Mouse (Mus musculus) urinary bladder, postnatal 25 days (tissue): ENCODE measurements around the gene Lsp1.

ENCODE experiments used
- DNase-seq: peaks from one replicate; pipeline ENCODE4 v3.0.0; 2022; ENCODE audit warnings: low spot score

Lsp1 gene

GRCm38 (mm10) chr7:142506501-142506900 is 45.9 kb downstream of the Lsp1 start:
- no peak for DNase-seq

DNA sequence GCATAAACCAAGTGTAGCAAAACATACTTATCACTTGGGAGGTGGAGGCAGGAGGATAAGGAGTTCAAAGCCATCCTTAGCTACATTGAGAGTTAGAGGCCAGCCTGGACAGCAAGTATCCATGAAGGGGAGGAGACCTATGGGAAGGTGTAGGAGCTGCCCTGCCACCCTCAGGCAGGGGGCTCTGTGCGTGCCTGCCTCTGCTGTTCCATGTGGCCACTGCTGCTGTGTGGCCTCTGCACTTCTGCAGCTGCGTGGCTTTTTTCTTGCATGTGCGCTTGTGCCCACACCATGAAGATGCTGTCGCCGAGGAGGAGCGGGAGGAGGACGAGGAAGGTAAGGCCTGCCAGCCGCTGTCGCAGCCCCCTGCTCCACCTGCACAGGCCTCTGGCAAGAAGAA is 46.8 kb downstream of the Lsp1 start:
- no peak for DNase-seq

GRCm38 (mm10) chr7:142509518-142509917 is 48.9 kb downstream of the Lsp1 start:
- DNase-seq, result no peak

GRCm38 (mm10) chr7:142510021-142510777 is 49.6 kb downstream of the Lsp1 start:
- DNase-seq, result no peak

DNA sequence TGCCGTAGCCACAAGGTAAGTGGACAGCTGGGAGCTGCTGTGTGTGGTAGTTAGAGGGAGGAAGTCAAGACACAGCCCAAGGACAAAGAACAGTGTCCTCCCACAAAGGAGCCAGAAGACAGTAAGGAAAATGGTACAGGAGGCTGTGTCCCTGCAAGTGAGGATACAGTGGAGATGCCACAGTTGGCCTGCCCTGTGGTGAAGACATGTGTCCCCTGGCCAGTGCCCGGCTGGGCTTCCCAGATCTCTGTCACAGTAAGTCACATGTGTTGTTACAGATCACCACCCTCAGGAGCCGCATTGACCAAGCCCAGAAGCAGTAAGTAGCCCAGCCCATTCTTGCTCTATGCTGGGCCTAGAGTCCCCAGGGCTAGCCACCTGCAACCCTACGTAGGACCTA is 53.4 kb downstream of the Lsp1 start:
- no peak for DNase-seq

DNA sequence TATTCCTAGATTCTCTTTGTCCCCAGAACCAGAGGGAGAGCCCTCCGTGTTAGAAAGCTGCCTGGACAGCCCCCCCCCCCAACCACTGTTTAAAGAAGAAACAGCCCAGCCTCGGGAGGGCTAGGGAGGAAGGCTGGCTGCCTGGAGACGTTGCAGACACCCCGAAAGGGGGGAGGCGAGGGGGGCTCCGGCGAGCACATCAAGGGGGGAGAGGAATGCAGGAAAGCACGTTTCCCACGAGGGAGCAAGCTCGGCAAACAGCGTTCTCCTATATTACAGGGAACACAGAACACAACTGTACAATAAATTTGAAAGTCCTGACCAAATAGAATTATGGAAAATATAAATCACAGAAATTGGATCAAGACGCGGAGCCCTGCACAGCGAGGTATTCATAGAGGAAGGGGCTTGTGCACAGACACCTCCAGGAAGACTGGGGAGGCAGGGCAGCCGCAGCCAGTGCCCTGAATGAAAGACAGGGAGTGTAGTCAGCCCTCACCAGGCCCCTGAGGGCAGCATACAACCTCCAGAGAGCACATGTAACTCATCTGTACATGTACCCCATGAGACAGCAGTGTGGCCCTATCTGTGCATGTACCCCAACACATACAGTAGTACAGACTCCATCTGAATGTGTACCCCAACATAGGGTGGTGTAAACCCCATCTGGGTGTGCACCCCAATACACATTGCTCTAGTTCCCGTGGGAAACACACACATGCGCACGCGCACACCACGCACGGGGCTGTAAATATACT is 55.8 kb downstream of the Lsp1 start:
- no peak for DNase-seq

GRCm38 (mm10) chr7:142517531-142517930 is 56.9 kb downstream of the Lsp1 start:
- no peak for DNase-seq

- DNase-seq, result no peak
Measured at GRCm38 (mm10) chr7:142520331-142520730, 59.7 kb downstream of the Lsp1 start.

DNA sequence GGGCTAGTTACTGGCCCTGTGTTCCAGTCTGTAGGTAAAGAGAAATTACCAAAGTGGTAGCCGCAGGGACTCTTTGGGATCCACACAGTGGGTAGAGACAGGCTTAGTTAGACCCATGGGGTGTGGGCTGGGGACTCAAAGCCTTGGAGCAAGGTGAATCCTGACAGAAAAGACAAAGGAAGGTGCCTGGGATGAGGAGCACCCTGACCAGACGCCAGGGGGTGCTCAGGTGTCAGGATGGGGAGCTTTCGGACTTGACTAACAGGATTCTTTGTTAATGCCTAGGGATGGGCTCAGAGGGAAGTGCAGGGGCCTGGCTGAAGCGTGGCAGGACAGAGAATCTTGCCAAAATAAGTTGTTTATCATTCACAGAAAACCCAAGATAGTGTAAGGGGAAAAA is 61.7 kb downstream of the Lsp1 start:
- peak; percentile 56 for DNase-seq

GRCm38 (mm10) chr7:142523200-142523990 is 62.8 kb downstream of the Lsp1 start:
- DNase-seq, result no peak

DNA sequence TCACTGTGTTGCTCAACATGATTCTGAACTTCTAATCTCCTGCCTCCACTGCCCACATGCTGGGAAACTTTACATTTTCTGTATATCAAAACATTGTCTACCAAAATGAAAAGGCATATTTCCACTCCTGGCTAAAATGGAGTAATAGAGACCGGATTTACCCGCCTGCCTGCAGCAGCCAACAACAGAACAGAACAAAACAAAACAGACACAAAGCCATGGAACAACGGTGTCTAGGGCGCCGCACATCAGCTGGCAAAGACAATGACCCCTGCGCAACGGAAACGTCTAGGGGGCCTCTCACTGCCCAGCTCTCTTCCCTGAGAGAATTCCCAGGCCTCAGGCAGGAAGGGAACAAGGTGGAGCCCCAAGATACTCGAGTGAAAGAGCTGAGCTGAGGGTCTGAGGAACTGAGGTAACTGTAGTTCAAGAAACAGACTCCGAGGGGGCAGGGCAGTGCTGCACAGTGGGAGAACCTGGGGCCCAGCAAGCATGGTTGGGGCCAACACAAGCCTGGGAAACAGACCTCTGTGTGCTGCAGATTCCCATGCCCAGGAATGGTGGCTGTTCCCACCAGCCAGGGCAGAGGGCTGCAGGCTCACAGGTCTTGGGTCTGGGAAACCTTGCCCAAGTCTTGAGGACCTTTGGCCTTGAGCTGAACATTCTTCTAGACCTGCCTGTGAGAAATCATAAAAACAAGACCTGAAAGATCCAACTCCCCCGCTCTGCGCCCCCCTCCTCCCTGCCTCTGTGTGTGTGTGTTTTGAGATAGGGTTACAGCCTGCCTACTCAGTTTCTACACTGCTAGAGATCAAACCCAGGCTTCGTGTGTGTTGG is 65.0 kb downstream of the Lsp1 start:
- DNase-seq, result no peak

- no peak for DNase-seq
Measured at GRCm38 (mm10) chr7:142529350-142529749, 68.7 kb downstream of the Lsp1 start.

DNA sequence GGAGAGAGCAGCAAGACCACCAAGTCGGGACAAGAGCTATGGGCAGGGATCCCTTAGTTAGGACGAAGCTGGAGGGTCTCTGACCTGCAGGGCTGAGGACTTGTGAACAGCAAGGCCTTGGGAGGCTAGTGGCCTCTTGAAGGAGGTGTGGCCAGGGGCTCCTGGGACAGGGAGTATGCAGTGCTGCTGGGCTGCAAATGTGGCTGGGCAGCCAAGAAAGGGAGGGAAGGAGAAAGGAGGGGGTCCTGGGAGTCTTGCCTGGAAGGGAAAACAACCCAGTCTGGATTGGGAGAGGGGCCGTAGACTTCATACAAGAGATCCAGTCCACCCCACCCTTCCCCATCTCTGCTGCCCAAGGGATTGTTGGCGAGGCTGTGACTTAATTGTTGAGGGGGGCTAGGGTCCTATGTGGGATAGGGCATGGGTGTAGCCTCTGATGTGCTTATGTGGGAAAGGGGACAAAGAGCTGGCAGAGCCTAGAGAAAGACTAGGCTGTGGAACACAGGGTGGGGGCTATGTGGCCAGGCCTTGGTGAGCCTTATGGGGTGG is 71.4 kb downstream of the Lsp1 start:
- DNase-seq, result no peak

- DNase-seq, result no peak
Measured at GRCm38 (mm10) chr7:142532671-142533058, 72.1 kb downstream of the Lsp1 start, which contains the start of gene Mrpl23. Gene Mrpl23, plus strand, starts transcription at chr7:142532686.

DNA sequence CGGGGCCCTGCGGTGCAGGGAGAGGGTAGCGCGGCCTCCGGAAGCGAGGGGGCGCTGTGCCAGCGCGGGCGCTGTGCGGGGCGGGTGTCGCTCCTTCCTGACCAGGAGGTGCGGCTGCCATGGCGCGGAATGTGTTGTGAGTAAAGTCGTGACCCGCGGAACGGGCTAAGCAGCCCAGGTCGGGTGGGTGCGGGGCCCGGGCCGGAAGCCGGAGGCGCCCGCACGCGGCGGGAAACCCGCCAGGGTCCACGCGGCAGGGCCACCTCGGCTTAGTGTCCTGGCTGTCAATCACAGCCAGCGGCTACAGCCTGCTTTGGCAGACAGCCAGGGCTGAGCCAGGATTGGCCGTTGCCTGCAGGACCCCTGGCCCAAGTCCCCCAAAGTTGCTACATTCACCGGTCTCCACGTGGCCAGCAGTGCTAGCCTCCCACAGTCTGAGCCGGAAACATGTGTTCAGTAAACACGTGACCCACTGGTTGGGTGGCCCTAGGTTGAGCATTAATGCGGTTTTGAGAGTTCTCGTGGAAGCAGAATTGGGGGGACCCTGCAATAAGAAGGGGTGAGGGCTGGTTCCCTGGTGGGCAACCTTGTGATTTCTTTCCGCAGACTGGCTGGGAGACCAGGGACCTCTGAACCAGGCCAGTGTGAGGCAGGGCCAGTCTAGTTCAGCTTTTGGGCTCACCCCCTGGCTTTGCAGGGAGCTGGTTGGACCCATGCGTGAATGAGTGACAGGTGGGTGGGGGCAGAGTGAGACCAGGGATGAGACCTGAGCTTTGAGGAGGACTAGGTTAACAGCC is 72.6 kb downstream of the Lsp1 start:
- DNase-seq, result peak; percentile 90

- no peak for DNase-seq
Measured at GRCm38 (mm10) chr7:142535116-142535515, 74.5 kb downstream of the Lsp1 start.

DNA sequence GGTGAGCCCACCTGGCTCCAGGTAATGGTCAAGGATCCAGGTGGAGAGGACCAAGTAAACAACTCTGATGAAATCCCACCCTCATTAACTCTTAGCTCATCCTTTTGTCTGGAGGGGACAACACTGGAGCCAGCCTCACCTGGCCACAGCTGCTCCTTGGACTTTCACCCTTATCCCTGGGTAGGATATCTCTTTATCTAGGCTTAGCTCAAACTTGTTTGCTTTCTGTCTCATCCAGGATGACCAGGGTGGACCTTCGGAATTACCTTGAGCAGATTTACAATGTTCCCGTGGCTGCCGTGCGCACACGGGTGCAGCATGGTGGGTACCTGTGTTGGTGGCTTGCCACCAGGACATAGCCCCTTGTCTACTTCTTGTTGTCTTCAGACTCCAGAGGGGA is 75.2 kb downstream of the Lsp1 start:
- no peak for DNase-seq

DNA sequence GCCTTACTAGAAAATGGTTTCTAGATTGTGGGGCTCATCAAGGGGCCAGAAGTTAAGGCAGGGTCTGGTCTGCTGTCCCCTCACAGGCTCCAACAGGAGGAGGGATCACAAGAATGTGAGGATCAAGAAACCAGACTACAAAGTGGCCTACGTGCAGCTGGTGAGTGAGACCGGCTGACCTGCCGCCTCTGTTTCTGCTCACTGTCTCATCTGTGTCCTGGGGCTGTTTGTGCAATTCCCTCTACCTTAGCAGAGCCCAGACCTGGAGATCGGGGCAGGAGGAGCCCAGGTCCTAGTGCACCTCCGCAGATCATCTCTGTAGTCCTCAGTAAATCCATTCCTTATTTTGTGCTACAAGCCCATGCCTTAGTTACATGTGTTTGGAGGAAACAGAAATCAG is 76.6 kb downstream of the Lsp1 start:
- no peak for DNase-seq

GRCm38 (mm10) chr7:142537879-142538278 is 77.3 kb downstream of the Lsp1 start:
- DNase-seq, result peak; percentile 65

DNA sequence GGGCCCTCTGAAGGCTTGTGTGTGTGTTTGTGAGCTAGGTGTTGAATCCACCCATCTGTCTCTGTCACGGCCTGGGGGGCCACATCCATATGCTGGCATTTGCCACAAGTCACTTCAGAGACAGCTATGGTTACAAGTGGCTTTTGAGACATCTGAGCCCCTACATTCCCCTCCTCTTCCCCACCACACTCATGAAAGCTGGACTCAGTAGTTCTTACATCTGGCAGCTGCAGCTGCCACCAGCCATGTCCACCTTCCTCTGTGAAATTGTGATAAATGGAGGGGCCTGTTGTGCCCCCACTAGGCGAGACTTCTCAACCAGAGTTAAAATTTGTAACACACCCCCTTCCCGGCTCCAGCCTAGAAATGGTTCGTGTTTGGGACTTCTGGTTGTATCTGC is 77.7 kb downstream of the Lsp1 start:
- no peak for DNase-seq

DNA sequence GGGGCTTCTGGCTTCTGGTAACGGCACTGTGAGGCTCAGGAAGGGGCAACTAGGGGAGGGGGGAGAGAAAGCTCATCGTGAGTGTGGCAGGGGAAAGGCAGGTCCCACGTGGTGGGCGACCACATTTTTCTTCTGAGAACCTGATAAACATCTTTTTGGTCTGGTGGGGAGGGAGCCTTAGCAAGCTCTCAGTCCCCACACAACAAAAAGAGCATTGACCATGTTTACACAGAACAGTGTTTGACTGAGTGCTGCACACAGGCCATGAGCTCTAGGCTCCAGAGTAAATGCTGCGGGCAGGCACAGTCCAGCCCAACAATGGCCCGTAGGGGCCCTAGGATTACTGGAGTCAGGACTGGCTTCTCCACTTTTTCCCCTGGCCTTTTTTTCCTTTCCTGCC is 78.2 kb downstream of the Lsp1 start:
- DNase-seq, result no peak
